Mouse (Mus musculus): ENCODE results near the gene Lrrk1. TPM values are rescaled to one million over a fixed set of nuclear protein-coding genes. Genes with fewer than 3 reads are reported as not detected.

Lrrk1 gene
- polyA plus RNA-seq, 1 experiment from 2014 or later = 12.4 TPM

DNA sequence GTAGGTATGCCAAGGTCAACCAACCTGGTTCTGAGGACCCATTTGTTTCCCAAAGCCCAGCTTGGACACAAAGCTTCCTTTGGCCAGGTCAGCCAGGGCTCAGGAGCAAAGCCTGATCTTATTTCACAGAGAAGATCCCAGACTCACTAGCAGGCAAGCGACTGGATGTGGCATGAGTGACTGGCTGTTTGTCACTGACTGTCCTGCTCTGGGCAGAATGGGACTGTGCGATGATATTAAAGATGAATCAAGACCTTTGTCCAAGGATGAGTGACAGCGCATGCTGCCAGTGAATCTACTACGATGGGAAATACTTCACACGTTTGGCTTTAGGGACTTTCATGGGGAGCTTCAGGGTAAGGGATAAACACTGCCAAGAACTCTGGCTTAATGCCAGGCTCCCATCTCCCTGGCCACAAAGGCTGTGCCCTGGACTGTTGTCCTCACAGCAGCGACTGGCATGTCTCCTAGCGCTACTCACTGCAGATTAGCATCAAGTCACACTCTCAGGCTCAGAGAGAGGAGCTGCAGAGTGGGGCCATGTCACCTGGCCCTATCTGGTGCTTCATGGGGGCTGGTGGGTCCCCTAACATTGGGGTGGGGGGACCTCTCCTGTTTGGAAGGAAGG is 127.3 kb downstream of the Lrrk1 start:
- Histone ChIP-seq H3K4me2 (replicated peaks) (no peak overlapping the region), H3K27ac (no peak overlapping the region), H3K9me3 (no peaks in the 10 kb centered on the region), H3K4me3 (no peak overlapping the region), H3K9ac (no peak overlapping the region), H3K36me3 (no peaks in the 10 kb centered on the region), H3K27me3 (no peaks in the 10 kb centered on the region), H3K4me1 (peaks cover 5% of the 10 kb centered on the region; the same call in 1 of the 2 replicates)
- no peak for ATAC-seq (ENCODE audit: insufficient number of reproducible peaks, insufficient read depth, low FRiP score, low TSS enrichment)
- 87% methylated on average over 7 of the region's 7 CpGs for WGBS

DNA sequence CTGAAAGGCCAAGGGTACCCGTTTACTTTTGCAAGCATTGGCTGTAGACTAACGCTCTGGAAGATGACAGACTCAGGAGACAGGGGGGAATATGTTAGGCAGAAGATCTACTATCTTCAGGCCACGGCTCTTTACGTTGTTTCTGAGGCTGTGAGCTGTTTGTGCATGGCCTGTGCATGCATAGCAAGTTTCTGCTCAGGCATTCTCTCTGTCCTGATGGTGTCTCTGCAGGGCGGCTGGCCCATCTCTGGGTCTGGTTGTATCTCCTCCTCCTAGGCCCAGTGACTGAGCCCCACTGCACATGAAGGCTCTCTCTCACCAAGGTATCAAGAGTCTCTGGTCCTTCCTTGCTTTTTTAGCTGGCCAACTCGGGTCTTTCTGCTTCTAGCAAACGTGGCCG is 127.9 kb downstream of the Lrrk1 start:
- Histone ChIP-seq H3K9me3 (no peaks in the 10 kb centered on the region), H3K4me2 (replicated peaks) (no peak overlapping the region), H3K9ac (no peak overlapping the region), H3K36me3 (no peaks in the 10 kb centered on the region), H3K27me3 (no peaks in the 10 kb centered on the region), H3K4me3 (no peak overlapping the region), H3K4me1 (peaks cover 5% of the 10 kb centered on the region; the same call in 1 of the 2 replicates), H3K27ac (no peak overlapping the region)
- no peak for ATAC-seq (ENCODE audit: insufficient number of reproducible peaks, insufficient read depth, low FRiP score, low TSS enrichment)
- 89% methylated on average over 8 of the region's 8 CpGs for WGBS

DNA sequence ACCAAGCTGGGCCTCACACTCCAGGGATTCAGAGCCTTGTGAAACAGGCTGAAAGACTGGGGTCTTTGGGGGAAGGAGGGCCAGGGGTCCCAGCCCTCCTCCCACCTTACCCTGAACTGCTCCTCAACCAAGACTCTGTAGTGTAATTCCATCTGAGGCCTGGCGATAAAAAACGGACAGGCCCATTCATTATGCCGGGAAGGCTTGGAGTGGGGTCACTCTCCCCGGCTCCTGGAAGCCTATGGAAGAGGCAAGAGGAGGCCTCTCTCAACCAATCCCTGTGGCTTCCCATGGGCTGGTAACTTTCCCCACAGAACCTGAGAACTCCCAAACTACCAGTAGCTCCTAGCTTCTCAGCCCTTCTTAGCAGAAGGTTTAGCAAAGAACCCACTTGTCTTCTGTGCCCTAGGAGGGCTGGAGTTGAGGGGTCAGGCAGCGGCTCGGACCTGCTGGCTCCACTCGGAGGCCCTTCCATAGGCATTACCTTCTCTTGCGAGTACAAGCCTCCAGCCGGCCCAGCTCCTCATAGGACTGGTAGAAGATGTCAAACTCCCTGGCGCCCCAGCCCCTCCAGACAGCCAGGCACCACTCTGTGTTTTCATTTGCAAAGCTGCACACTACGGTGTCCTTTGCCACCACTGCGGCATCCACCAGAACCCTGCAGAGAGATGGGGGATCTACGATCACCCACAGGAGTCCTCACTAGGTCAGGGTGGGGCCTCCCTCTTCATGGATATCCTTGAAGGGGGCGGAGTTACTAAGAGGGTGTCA is 128.5 kb downstream of the Lrrk1 start:
- Histone ChIP-seq H3K9ac (no peak overlapping the region), H3K4me3 (no peak overlapping the region), H3K4me1 (peaks cover 5% of the 10 kb centered on the region; the same call in 1 of the 2 replicates), H3K36me3 (no peaks in the 10 kb centered on the region), H3K4me2 (replicated peaks) (no peak overlapping the region), H3K9me3 (no peaks in the 10 kb centered on the region), H3K27ac (no peak overlapping the region), H3K27me3 (no peaks in the 10 kb centered on the region)
- no peak for ATAC-seq (ENCODE audit: insufficient number of reproducible peaks, insufficient read depth, low FRiP score, low TSS enrichment)
- 71% methylated on average over 14 of the region's 14 CpGs for WGBS

- no peaks in the 10 kb centered on the region for H3K27me3 ChIP-seq
- H3K9me3 ChIP-seq = no peaks in the 10 kb centered on the region
- no peak overlapping the region for H3K27ac ChIP-seq
- no peaks in the 10 kb centered on the region for H3K36me3 ChIP-seq
- H3K4me2 ChIP-seq (replicated peaks) = no peak overlapping the region
- H3K4me3 ChIP-seq = no peak overlapping the region
- H3K4me1 ChIP-seq = peaks cover 5% of the 10 kb centered on the region; the same call in 1 of the 2 replicates
- no peak for ATAC-seq (ENCODE audit: insufficient number of reproducible peaks, insufficient read depth, low FRiP score, low TSS enrichment)
- H3K9ac ChIP-seq = no peak overlapping the region
- WGBS = 66% methylated on average over 5 of the region's 5 CpGs
Observed at GRCm38 (mm10) chr7:66258997-66259396, 129.2 kb downstream of the Lrrk1 start.

GRCm38 (mm10) chr7:66257232-66257631 is 130.9 kb downstream of the Lrrk1 start:
- no peak overlapping the region for H3K9ac ChIP-seq
- H3K9me3 ChIP-seq = no peaks in the 10 kb centered on the region
- no peak overlapping the region for H3K4me2 ChIP-seq (replicated peaks)
- no peak overlapping the region for H3K4me3 ChIP-seq
- no peaks in the 10 kb centered on the region for H3K36me3 ChIP-seq
- peaks cover 5% of the 10 kb centered on the region; the same call in 1 of the 2 replicates for H3K4me1 ChIP-seq
- no peaks in the 10 kb centered on the region for H3K27me3 ChIP-seq
- ATAC-seq (ENCODE audit: insufficient number of reproducible peaks, insufficient read depth, low FRiP score, low TSS enrichment) = no peak
- 84% methylated on average over 5 of the region's 5 CpGs for WGBS
- H3K27ac ChIP-seq = no peak overlapping the region

- WGBS = 81% methylated on average over 5 of the region's 5 CpGs
- peaks cover 5% of the 10 kb centered on the region; the same call in 1 of the 2 replicates for H3K4me1 ChIP-seq
- no peak overlapping the region for H3K4me2 ChIP-seq (replicated peaks)
- H3K4me3 ChIP-seq = no peak overlapping the region
- no peaks in the 10 kb centered on the region for H3K27me3 ChIP-seq
- no peaks in the 10 kb centered on the region for H3K9me3 ChIP-seq
- H3K27ac ChIP-seq = no peak overlapping the region
- H3K9ac ChIP-seq = no peak overlapping the region
- ATAC-seq (ENCODE audit: insufficient number of reproducible peaks, insufficient read depth, low FRiP score, low TSS enrichment) = no peak
- no peaks in the 10 kb centered on the region for H3K36me3 ChIP-seq
Observed at GRCm38 (mm10) chr7:66256441-66256840, 131.7 kb downstream of the Lrrk1 start.

DNA sequence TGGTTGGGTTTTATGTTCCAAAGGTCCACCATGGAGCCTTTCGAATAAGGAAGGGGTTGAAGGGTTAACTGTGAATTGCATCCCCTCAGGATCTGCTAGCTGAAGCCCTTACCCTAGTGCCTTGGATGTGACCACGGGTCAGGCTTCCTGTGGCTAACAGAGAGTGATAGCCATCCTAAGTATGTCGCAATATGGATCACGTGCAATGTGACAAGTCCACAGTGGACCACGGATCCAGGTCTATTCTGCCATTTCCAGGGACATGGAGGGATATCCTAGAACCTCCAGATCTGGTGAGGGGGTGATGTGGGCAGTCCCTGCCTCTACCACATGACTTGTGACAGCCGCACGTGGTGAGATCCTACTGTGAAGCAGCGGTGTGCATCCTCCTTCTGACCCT is 133.2 kb downstream of the Lrrk1 start:
- Histone ChIP-seq H3K4me3 (no peak overlapping the region), H3K27me3 (no peaks in the 10 kb centered on the region), H3K4me1 (peaks cover 5% of the 10 kb centered on the region; the same call in 1 of the 2 replicates), H3K36me3 (no peaks in the 10 kb centered on the region), H3K4me2 (replicated peaks) (no peak overlapping the region), H3K9ac (no peak overlapping the region), H3K27ac (no peak overlapping the region), H3K9me3 (no peaks in the 10 kb centered on the region)
- ATAC-seq (ENCODE audit: insufficient number of reproducible peaks, insufficient read depth, low FRiP score, low TSS enrichment) = no peak
- WGBS = 85% methylated on average over 8 of the region's 8 CpGs

DNA sequence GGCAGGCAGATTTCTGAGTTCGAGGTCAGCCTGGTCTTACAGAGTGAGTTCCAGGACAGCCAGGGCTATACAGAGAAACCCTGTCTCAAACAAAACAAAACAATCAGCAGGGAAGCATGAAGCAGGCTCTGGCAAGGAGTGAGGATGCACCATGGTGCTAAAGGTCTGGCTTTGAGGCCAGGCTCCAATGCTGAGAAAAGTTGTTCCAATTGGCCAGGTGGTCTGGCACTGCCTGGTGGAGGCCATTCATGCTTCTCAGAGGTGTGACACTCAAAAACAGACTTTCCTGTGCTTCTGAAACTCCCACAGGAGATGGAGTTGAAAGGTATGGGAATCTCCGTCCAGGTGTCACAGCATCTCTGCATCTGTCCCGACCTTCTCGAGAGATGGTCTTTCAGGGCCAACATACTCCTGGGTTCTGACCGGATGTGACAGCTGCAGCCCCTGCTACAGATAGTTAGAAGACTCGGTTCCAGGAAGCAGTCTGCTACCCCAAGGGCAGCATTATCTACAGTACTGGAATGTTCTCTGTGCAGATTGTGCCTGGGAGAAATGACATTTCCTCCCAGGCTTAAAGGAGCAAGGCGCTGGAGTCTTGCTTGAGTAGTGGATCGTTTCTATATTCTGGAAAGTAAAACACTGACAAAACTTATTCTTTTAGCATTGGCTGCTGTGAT is 134.0 kb downstream of the Lrrk1 start:
- 82% methylated on average over 8 of the region's 8 CpGs for WGBS
- Histone ChIP-seq H3K9me3 (no peaks in the 10 kb centered on the region), H3K27ac (no peak overlapping the region)

GRCm38 (mm10) chr7:66250030-66250429 is 138.1 kb downstream of the Lrrk1 start:
- Histone ChIP-seq H3K4me1 (0 out of 2 replicates have a peak, but pooled peaks cover 9% of the 10 kb centered on the region), H3K4me3 (no peak overlapping the region), H3K27me3 (no peaks in the 10 kb centered on the region), H3K27ac (0 out of 2 replicates have a peak overlapping the region, but pooled peaks have one; percentile 17), H3K9ac (no peak overlapping the region), H3K4me2 (replicated peaks) (no peak overlapping the region), H3K36me3 (no peaks in the 10 kb centered on the region), H3K9me3 (no peaks in the 10 kb centered on the region)
- no peak for ATAC-seq (ENCODE audit: insufficient number of reproducible peaks, insufficient read depth, low FRiP score, low TSS enrichment)
- WGBS = 26% methylated on average over 6 of the region's 6 CpGs

More for the DNA sequence above, 134.0 kb downstream of the Lrrk1 start:
- 0 out of 2 replicates have a peak, but pooled peaks cover 5% of the 10 kb centered on the region for H3K4me1 ChIP-seq
- H3K4me2 ChIP-seq (replicated peaks) = no peak overlapping the region
- ATAC-seq (ENCODE audit: insufficient number of reproducible peaks, insufficient read depth, low FRiP score, low TSS enrichment) = no peak
- H3K36me3 ChIP-seq = no peaks in the 10 kb centered on the region
- H3K9ac ChIP-seq = no peak overlapping the region
- no peak overlapping the region for H3K4me3 ChIP-seq
- H3K27me3 ChIP-seq = no peaks in the 10 kb centered on the region

DNA sequence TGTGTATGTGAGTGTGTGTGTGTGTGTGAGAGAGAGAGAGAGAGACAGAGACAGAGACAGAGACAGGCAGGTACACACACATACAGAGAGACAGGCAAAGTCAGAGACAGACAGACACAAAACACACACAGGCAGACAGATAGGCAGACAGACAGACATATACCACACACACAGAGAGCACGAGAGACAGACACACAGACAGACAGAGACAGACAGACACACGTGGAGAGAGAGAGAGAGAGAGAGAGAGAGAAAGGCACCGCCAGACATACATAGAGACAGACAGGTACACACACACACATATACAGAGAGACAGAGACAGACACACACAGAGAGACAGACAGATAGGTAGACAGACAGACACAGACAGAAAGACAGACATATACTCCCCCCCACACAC is 138.7 kb downstream of the Lrrk1 start:
- Histone ChIP-seq H3K27me3 (no peaks in the 10 kb centered on the region), H3K9me3 (no peaks in the 10 kb centered on the region), H3K4me3 (no peak overlapping the region), H3K4me1 (0 out of 2 replicates have a peak, but pooled peaks cover 9% of the 10 kb centered on the region), H3K4me2 (replicated peaks) (no peak overlapping the region), H3K27ac (0 out of 2 replicates have a peak overlapping the region, but pooled peaks have one; percentile 17), H3K9ac (no peak overlapping the region), H3K36me3 (no peaks in the 10 kb centered on the region)
- WGBS = 84% methylated on average over 3 of the region's 3 CpGs
- no peak for ATAC-seq (ENCODE audit: insufficient number of reproducible peaks, insufficient read depth, low FRiP score, low TSS enrichment)

- no peaks in the 10 kb centered on the region for H3K27me3 ChIP-seq
- no peak for ATAC-seq (ENCODE audit: insufficient number of reproducible peaks, insufficient read depth, low FRiP score, low TSS enrichment)
- no peak overlapping the region for H3K4me3 ChIP-seq
- no peaks in the 10 kb centered on the region for H3K9me3 ChIP-seq
- WGBS = 50% methylated on average over 2 of the region's 2 CpGs
- H3K9ac ChIP-seq = no peak overlapping the region
- H3K4me2 ChIP-seq (replicated peaks) = no peak overlapping the region
- H3K27ac ChIP-seq = no peak overlapping the region
- 0 out of 2 replicates have a peak, but pooled peaks cover 9% of the 10 kb centered on the region for H3K4me1 ChIP-seq
- no peaks in the 10 kb centered on the region for H3K36me3 ChIP-seq
Observed at GRCm38 (mm10) chr7:66249020-66249419, 139.1 kb downstream of the Lrrk1 start.

Data from embryonic facial prominence, embryonic 12.5 days (tissue).